In genomic region chr7:35334527-35335452, GRCm38 (mm10) we compare ENCODE assay signal across 8 mouse cellular contexts. TPM values are rescaled to one million over a fixed set of nuclear protein-coding genes. Genes with fewer than 3 reads are reported as not detected.
DNase-seq lines count a peak whose midpoint lies in the region; ATAC-seq lines count a peak whose summit lies in the region.

No protein-coding gene starts in this region.

- DNase-seq in adrenal gland, adult 2 months: peak; percentile 52
- no peak for DNase-seq in adrenal gland, postnatal 10 days
- peak; percentile 5 for DNase-seq in T-cell, adult 2 months (ENCODE audit: low spot score)
- DNase-seq in kidney, postnatal 14 days: peak; percentile 49
- peak; percentile 26 for DNase-seq in skeletal muscle tissue, adult 2 months (ENCODE audit: low read depth, low spot score)

- peaks cover 39% of the 10 kb centered on the region for H3K27me3 ChIP-seq in embryonic facial prominence, embryonic 12.5 days
- 0 out of 2 replicates have a peak, but pooled peaks cover 6% of the 10 kb centered on the region for H3K27me3 ChIP-seq in heart, embryonic 16.5 days (ENCODE audit: control insufficient read depth, insufficient read depth, low read length)

- ATAC-seq in embryonic facial prominence, embryonic 12.5 days (ENCODE audit: insufficient number of reproducible peaks, insufficient read depth, low FRiP score, low TSS enrichment): no peak; the same call in 1 of the 2 replicates
- ATAC-seq in heart, embryonic 16.5 days (replicated peaks; ENCODE audit: extremely low read depth, insufficient read depth, low FRiP score): 0 out of 2 replicates have a peak, but pooled peaks have one; percentile 0
- peak; percentile 31 for ATAC-seq in megakaryocyte, adult 5-6 weeks (ENCODE audit: poor library complexity, severe bottlenecking)

- no peaks in the 10 kb centered on the region for H3K36me3 ChIP-seq in embryonic facial prominence, embryonic 12.5 days
- H3K36me3 ChIP-seq in heart, embryonic 16.5 days (ENCODE audit: control insufficient read depth, insufficient read depth): no peaks in the 10 kb centered on the region

- peak overlapping the region; percentile 97 for H3K4me2 ChIP-seq in embryonic facial prominence, embryonic 12.5 days (replicated peaks)
- H3K4me2 ChIP-seq in heart, embryonic 16.5 days (ENCODE audit: low read depth, low read length): peak overlapping the region; percentile 100

- peak overlapping the region; percentile 56 for H3K4me3 ChIP-seq in embryonic facial prominence, embryonic 12.5 days
- H3K4me3 ChIP-seq in heart, embryonic 16.5 days (ENCODE audit: low read length): peak overlapping the region; percentile 84

- peaks cover 11% of the 10 kb centered on the region for H3K4me1 ChIP-seq in embryonic facial prominence, embryonic 12.5 days
- H3K4me1 ChIP-seq in heart, embryonic 16.5 days (ENCODE audit: control insufficient read depth, insufficient read depth, low read length): 0 out of 2 replicates have a peak, but pooled peaks cover 4% of the 10 kb centered on the region

- no peak overlapping the region for H3K27ac ChIP-seq in embryonic facial prominence, embryonic 12.5 days
- peak overlapping the region; percentile 49; the same call in 1 of the 2 replicates for H3K27ac ChIP-seq in heart, embryonic 16.5 days (ENCODE audit: low read length)

- WGBS in embryonic facial prominence, embryonic 12.5 days: under 1% methylated on average over 51 of the region's 51 CpGs
- 1% methylated on average over 51 of the region's 51 CpGs for WGBS in heart, embryonic 16.5 days

- H3K9ac ChIP-seq in embryonic facial prominence, embryonic 12.5 days: peak overlapping the region; percentile 56
- H3K9ac ChIP-seq in heart, embryonic 16.5 days (ENCODE audit: low read length): peak overlapping the region; percentile 81

- no peaks in the 10 kb centered on the region for H3K9me3 ChIP-seq in embryonic facial prominence, embryonic 12.5 days
- H3K9me3 ChIP-seq in heart, embryonic 16.5 days (replicated peaks; ENCODE audit: control insufficient read depth, low read length): no peaks in the 10 kb centered on the region

RNA-seq across cellular contexts. Expression of gene Rhpn2, which starts 0.8 kb away (rescaled TPM):
- 1 to 10 TPM; 1.6 to 4.6 TPM for total RNA-seq in adrenal gland, adult 2 months (2021)
- 0.51 and 1.3 TPM in 2 replicates for polyA plus RNA-seq in adrenal gland, adult 2 months (2012; rRNA removed)
- total RNA-seq in adrenal gland, postnatal 10 days (2021): 1 to 10 TPM; 4.2 to 4.5 TPM
- 4.1 and 4.9 TPM in 2 replicates for polyA plus RNA-seq in embryonic facial prominence, embryonic 12.5 days (2016; fragmentation: Nextera tagmentation; extraction: Ambion mirVana)
- 5.8 TPM in 2 replicates for polyA plus RNA-seq in heart, embryonic 16.5 days (2015; fragmentation: Nextera tagmentation; extraction: Ambion mirVana)
- total RNA-seq in megakaryocyte, adult 5-6 weeks (2015): not detected in 2 replicates
- total RNA-seq in megakaryocyte, adult 5-6 weeks (2017): not detected in 2 replicates

RNA-seq across cellular contexts. Expression of gene Gpatch1, which starts 16.6 kb away (rescaled TPM):
- total RNA-seq in adrenal gland, adult 2 months (2021): 10 to 100 TPM; 16.9 to 17.2 TPM
- 1.8 and 2.9 TPM in 2 replicates for polyA plus RNA-seq in adrenal gland, adult 2 months (2012; rRNA removed)
- 10 to 100 TPM; 11.7 to 17.2 TPM for total RNA-seq in adrenal gland, postnatal 10 days (2021)
- polyA plus RNA-seq in embryonic facial prominence, embryonic 12.5 days (2016; fragmentation: Nextera tagmentation; extraction: Ambion mirVana): 19.6 and 20.0 TPM in 2 replicates
- polyA plus RNA-seq in heart, embryonic 16.5 days (2015; fragmentation: Nextera tagmentation; extraction: Ambion mirVana): 10.1 and 12.2 TPM in 2 replicates
- 7.2 and 7.7 TPM in 2 replicates for total RNA-seq in megakaryocyte, adult 5-6 weeks (2015)
- 7.2 TPM in 2 replicates for total RNA-seq in megakaryocyte, adult 5-6 weeks (2017)
